Mouse (Mus musculus): ENCODE results near the gene Agpat1.

DNA sequence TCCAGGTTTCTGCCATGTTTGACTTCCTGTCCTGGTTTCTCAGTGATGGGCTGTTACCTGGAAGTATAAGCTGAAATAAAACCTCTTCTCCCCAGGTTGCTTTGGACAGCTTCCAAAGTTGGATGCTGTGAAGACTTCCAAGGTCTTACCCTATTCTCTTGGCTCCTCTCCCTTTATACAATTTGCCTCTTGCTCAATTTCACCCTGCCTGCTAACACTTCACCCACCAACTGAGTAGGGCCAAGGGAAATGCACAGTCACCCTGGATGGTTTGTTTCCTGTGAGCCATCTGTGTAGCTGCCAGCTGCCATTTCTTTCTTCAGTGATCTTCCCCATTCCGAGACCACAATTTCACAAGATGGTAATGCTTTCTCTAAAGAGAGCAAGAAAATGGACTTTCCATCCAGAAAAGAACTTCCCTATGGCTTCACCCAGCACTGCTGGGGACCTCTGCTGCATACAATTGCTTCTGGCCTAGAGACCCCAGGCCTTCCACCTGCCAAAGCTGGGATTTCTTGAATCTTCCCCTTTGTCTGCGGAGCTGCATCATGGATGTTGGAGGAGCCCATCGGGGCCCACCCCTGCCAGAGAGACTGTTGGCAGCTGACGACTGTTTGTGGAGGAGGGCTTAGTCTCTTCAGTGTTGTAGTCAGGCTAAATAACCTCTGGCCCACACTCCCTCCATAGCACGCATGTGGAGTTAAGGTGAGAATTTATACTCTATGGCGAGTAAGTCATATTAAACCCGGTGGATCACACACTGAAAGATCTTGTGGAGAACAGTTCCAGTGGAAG, 35.6 kb downstream of the Agpat1 start:
- TF ChIP-seq TCF12 (IDR thresholded peaks at IDR 0.05; ENCODE audit: low read depth, low read length) (no peak), CTCF (conservative IDR thresholded peaks at IDR 0.05 in 1 of 2, IDR thresholded peaks at IDR 0.05 in 1 of 2; ENCODE audit: low read depth in 2 of 2, low read length in 2 of 2) (no peak), GABPA (IDR thresholded peaks at IDR 0.05; ENCODE audit: insufficient replicate concordance, low read depth, low read length) (no peak)
